Mouse (Mus musculus) spleen, postnatal 14 days (tissue): ENCODE measurements around the gene Anxa4.

ENCODE experiments used
- DNase-seq, 2 experiments: peaks; one replicate each; pipeline ENCODE4 v3.0.0; 2021 to 2022; ENCODE audit warnings: low spot score in 2 of 2

Anxa4 gene

GRCm38 (mm10) chr6:86801431-86801830 lies 8.0 kb upstream of the Anxa4 start:
- DNase-seq = no peak

- no peak for DNase-seq
Observed at GRCm38 (mm10) chr6:86800467-86800866, 7.1 kb upstream of the Anxa4 start.

DNA sequence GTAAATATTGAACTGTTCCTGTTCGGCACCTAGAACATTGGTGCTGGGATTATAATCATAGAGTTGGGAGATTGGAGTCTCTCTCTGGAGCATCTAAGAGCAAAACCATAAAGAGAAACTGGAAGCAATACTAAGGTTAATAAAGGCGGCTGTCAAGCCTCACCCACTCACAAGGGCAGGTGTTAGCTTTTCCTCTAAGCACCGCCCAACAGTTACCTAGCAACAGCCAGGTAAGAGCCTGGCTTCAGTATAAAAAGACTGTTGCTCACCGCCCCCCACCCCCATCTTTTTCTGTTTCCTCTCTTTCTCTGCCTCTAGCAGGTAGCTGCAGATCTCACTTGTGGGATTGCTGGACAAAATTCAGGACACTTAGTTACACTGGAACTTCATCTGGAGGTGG lies 4.1 kb upstream of the Anxa4 start:
- no peak for DNase-seq

GRCm38 (mm10) chr6:86793957-86794356 lies 573 bp upstream of the Anxa4 start:
- DNase-seq = no peak

GRCm38 (mm10) chr6:86790351-86790943 lies 2.9 kb downstream of the Anxa4 start:
- no peak for DNase-seq

DNA sequence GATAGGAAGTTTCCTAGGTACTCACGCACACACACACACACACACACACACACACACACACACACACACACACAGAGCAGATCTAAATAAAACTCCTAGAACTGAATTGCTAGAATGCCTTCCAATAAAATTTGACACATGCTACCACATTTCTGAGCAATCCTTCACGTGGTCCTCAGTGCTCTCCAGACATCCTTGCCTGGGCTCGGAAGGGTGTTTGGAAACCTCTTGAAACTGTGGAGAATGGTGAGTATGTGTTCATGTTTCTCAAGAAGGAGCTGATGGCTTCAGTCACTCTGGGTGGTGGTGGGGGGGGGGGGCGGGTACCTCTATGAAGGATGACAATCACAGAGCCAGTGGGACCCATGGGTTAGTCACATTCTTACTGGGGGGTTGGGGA lies 5.1 kb downstream of the Anxa4 start:
- no peak for DNase-seq

DNA sequence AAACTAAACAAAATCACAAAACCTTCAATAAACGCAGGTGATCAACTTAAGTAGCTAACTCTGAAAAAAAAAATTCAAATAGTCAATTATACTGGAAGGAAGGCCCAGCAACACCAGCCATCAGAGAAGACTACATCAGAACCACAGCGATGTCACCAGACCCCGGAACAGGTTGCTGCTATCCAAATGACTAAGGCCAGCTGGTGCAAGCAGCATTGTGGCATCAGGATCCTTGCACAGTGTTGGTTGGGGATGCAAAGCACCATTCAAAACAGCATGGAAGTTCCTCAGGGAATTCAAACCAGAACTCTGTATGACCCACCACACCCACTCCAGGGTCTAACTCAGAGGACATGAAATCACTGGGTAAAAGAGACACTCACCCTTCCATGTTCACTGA lies 6.8 kb downstream of the Anxa4 start:
- DNase-seq = no peak

GRCm38 (mm10) chr6:86784739-86785138 lies 8.6 kb downstream of the Anxa4 start:
- no peak for DNase-seq

DNA sequence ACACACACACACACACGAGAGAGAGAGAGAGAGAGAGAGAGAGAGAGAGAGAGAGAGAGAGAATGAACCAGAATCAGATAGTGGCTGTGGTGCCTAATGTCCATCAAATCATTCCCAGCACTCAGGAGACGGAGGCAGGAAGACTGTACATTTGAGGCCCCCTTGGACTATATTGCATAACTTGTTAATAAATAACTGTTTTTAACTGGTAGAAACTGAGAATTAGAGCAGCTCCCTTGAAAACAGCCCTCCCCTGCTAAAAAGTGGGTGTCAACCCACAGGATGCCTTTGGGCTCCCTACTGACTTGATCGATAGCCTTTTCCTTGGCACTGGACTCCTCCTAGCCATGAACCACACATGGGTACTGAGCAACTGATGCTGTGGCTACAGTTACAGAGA lies 11.0 kb downstream of the Anxa4 start:
- DNase-seq = no peak

DNA sequence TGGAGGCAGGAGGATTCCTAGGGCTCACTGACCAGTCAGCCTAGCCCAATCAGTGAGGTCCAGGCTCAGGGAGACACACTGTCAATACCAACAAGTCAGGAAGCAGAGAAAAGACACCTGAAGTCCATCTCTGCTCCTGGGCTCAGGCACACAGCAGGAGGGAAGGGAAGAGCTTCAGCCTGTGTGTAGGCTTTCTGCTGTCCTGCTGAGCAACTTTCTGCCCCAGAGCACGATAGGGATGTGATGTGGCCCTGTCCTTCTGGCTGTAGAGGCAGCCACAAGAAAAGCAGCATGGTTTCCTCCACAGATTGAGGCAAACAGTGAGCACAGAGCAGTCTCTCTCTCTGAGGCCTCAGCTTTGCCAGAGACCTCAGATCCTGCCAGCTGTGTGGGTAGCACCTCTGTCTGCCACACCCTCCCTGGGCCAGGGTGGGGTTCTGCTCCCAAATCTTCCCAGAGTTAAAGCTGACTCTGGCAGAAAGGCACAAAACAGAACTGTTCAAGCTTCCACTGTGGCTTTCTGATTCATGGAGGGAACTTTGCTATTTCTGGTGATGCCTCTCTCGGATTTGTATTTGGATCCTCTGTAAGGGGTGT lies 11.9 kb downstream of the Anxa4 start:
- no peak for DNase-seq

- no peak for DNase-seq
Observed at GRCm38 (mm10) chr6:86778910-86779594, 14.3 kb downstream of the Anxa4 start.

GRCm38 (mm10) chr6:86777181-86777580 lies 16.2 kb downstream of the Anxa4 start:
- DNase-seq = no peak

DNA sequence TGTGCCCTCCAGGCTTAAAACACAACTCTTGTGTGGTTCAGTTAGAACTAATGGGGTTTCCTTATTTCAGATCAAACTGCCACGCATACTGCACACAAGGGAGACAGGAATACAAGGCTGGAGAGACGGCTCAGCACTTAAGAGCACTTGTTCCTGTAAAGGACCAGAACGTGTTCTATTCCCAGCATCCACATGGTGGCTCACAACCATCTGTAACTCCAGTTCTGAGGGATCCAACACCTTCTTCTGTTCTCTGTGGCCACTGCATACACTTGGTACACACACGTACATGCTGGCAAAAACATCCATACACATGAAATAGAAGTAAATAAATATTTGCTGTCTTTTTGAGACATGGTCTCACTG lies 16.7 kb downstream of the Anxa4 start:
- DNase-seq = no peak

GRCm38 (mm10) chr6:86776001-86776705 lies 17.2 kb downstream of the Anxa4 start:
- no peak for DNase-seq

- DNase-seq = no peak
Observed at GRCm38 (mm10) chr6:86774937-86775336, 18.4 kb downstream of the Anxa4 start.

DNA sequence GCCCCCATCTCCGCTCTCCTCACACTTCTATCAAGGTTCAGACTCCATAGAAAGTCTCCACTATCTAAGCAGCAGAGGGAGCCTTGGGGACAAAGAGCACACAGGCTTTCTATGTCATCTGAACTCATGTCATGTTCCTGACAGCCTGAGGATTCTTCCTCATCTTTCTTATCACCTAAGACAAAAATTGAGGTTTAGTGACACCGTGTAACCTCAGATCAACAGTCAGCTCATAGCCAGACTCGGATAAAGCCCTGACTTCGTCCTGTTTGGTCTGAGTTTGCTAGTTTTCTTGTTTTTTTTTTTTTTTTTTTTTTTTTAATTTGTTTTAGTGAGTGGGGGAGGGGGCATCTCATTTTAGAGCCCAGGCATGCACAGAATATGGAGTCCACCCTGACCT lies 19.6 kb downstream of the Anxa4 start:
- no peak for DNase-seq

DNA sequence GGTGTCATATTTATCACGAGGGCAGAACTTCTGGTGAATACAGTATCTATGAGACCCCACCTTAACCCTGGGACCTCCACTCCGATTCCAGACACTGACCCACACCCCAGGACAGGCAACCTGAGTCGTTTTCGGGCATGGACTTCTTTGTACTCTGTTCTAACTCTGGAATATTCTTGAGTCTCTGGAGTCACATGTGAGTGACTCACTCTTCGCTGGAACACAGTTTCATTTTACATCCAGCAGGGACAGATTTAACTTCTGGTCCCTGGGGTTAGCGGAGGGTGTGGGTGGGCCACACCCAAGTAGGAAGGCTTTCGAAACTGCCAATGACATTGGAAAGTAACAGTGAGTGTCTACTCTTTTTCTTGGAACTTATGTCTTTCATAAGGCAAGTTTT lies 20.8 kb downstream of the Anxa4 start:
- DNase-seq = no peak

DNA sequence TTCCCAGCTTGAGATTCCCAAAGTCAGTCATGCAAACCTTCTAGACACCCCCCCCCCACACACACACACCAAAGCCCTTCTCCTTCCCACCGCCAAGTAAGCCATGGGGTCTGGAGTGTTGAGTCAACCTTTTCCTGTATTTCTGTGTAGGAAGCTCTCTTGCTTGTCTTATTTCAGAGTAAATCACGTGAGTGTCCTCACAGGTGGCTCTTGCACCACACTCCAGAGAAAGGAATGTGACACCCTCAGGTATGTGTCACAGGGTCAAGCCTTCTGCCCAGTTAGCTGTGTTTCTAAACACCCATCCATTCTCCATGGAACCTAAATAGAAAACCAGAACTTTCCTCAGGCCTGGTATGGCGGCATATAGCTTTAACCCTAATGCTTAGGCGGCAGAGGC lies 24.4 kb downstream of the Anxa4 start:
- DNase-seq = no peak

DNA sequence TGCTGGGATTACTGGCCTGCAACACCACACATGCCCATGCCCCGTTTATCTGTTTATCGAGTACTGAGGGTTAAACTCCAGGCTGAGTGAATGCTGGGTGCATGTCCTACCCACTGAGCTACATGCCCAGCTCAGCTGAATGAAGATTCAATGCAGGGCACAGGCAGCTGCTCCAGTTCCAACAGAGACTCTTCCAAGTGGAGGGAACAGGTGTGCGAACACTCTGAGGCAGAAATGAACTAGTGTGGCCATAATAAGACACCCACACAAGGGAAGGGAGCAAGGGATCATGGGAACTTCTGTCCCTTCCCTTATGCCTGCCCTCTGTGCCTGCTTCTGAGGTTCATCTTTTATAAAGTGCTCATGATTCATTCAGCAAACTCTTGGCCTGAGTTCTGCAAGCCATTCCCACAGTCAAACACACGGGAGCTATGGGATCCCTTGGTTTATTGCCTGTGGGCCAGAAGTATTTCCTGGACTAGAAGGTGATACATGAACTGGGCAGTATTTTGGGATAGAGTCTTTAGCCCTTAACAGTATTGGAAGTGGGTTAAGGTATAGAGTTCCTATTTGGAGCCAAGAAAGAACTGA lies 25.1 kb downstream of the Anxa4 start:
- no peak for DNase-seq

GRCm38 (mm10) chr6:86767465-86767864 lies 25.9 kb downstream of the Anxa4 start:
- no peak for DNase-seq

DNA sequence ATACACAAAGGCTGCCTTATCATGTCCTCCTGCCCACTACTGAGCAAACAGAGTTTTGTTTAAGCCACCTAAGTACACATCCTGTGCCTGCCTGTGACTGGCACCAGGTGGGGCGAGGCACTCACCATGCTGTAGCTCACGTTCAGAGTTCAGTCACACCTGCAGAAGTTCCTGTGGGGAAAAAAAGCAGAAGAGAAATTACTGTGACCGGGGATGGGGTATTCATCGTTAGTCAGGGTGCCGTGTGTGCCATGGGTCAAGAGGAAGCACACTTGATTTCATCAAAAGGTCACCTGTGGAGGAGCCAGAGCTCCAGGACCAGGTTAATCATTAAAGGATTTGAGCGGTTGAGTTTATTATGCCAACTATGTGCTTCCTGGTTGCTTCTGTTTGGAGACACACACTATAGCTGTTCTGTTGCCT lies 27.7 kb downstream of the Anxa4 start:
- no peak for DNase-seq

DNA sequence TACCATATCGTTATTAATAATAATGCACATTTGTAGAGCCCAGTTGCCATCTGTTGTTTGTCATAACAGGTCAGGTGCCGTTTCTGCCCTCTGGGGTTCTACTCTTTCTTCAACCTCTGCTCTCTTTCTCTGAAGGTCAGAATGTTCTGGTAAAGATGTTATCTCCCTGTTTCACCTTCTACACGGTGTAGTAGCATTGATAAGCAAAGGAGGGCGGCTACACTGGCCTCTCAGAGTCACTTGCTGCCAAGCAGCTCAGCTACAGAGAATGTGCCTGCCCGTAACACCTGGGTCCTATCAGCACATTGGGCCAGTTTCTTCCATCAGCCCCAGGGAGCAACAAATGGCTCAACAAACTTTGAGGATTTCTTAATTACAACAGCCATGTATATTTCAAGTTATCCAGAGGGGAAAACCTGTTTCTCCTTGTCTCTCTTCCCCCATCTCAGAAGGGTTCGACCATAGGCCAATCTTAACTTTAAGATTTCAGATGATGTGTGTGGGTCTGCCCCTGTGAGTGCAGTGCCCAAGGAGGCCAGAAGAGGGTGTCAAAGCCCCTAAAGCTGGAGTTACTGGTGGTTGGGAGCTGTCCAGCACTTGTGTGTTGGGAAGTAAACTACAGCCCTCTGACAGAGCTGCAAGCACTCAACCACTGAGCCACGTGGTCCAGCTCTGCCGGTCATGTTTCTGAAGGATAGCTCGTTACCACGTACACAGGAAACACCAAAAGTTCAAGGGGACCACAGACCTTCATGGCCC lies 39.1 kb downstream of the Anxa4 start:
- no peak for DNase-seq
